Mouse (Mus musculus): ENCODE measurements at regions not wholly inside any gene's neighbourhood (a gene's known extent, or its start where the extent isn't known, plus 50 kb on each side); places are given as distances from the start of the nearest gene placed in this dataset.
A peak's percentile ranks its signal among the peaks of the same experiment; 100 is the strongest.

DNA sequence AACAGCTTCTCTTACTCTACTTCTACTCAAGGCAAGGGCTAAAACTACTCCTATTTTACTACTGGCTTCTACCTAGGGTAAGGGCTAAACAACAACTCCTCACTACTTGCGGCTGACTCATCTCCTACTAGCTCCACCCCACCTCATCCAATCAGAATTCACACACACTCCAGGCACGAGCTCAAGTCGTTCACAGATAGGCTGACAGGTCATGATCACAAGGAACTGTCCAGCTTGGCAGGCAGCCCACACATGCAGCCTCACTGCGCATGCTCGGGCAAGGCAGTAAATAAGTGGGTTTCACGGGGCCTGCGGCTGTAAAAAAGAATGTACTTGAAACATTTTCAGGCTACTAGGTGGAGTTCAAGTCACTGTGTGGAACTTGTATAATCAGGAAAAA is 197.6 kb downstream of the Ccdc50 start:
- DNase-seq (ENCODE audit: low spot score), result peak; percentile 16

- no peak for DNase-seq (ENCODE audit: low spot score)
These were observed 220.7 kb downstream of the Ccdc50 start for GRCm38 (mm10) chr16:27609366-27609765.

DNA sequence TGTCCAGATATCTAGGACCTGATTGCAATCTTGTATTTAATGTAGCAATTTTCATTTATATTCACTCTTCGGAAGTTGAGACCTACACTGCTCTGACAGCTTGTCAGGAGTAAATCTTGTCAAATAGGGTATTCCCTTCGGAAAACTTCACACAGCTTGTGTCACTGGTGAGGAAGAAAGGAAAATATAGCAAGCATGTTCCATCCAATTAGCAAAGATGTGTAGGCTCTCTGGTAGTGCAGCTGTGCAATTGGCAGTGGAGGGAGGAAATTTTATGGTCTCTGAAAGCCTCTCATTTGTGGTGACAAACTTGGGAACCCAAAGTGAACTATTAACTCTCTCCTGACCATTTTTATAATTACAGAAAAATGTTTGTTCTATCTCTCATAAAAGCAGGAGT is 252.6 kb downstream of the Ccdc50 start:
- no peak for DNase-seq (ENCODE audit: low spot score)

GRCm38 (mm10) chr16:27678275-27678674 is 289.6 kb downstream of the Ccdc50 start:
- peak; percentile 3 for DNase-seq (ENCODE audit: low spot score)

- DNase-seq (ENCODE audit: low spot score), result no peak
These were observed 294.3 kb downstream of the Ccdc50 start for GRCm38 (mm10) chr16:27682926-27683325.

DNA sequence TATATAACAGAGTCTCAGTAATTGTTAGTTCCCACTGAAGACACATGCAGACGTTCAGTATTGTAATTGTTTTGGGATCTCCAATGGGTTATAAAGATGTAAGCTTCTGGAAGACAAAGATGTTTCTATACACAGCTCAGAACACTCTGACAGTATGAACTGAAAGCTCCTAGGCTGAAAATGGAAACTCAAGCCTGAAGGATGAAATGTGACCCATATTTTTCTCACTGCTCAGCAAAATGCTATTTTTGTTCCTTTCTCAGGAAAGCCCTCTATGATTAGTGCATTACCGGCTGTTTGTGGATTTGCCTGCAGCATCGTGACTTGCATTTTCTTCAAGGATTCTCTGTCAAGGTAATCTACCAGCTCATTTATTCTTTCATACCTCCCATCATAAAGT is 295.2 kb downstream of the Ccdc50 start:
- no peak for DNase-seq (ENCODE audit: low spot score)

DNA sequence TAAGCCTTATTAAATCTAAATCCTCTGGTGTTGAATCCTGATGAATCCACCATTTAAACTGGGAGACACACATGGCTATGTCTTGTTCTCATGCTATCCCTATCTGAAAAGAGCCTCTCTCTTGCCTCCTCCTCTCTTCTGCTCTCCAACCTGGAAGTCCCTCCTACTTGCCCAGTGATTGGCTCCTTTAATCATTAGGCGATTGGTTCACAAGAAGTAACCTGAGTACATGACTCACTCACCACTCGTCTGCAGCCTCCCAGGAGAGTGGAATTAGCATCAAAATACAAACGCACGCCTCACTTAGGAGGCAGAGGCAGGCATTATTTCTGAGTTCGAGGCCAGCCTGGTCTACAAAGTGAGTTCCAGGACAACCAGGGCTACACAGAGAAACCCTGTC is 321.3 kb downstream of the Ccdc50 start:
- no peak for DNase-seq (ENCODE audit: low spot score)

DNA sequence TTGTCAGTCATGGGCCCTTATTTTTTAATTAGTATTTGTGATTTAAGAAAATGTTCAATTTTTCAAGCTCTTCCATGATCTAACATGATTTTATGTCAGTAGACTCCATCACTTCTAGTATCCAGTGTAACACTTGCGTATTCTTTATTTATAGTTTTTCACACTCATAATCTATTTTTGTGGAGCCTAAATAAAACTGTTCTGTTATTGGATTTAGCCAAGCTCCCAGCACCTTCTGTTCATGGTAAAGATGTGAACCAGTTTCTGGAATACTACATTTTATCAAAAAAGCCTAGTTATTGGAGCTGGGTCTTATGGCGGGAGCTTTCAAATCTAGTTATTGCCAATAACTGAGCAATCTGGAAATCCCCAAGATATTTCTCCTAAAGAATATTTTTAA is 334.8 kb downstream of the Ccdc50 start:
- DNase-seq (ENCODE audit: low spot score), result no peak

Measured in embryo, embryonic 10 days (tissue).